8 mouse cellular contexts compared by ENCODE assay signal in genomic region chr9:107632478-107632877, GRCm38 (mm10). TPM values are rescaled to one million over a fixed set of nuclear protein-coding genes. Genes with fewer than 3 reads are reported as not detected.
DNase-seq lines count a peak whose midpoint lies in the region; ATAC-seq and TF ChIP-seq lines count a peak whose summit lies in the region.

No protein-coding gene starts in this region.

- no peak for ATAC-seq in kidney, postnatal 0 days (replicated peaks; ENCODE audit: low FRiP score, low read depth)

- H3K9ac ChIP-seq in kidney, postnatal 0 days (ENCODE audit: low read depth, low read length) = peak overlapping the region; percentile 91

- no peak for TF ChIP-seq POLR2A in bone marrow macrophage, adult 2 months (IDR thresholded peaks at IDR 0.05; ENCODE audit: borderline replicate concordance, low read depth, low read length)
- TF ChIP-seq POLR2A in testis, adult 2 months (IDR thresholded peaks at IDR 0.05; ENCODE audit: control insufficient read depth, low read depth, low read length) = no peak

- peak overlapping the region; percentile 87 for H3K27ac ChIP-seq in left cerebral cortex, adult 2 months
- H3K27ac ChIP-seq in bone marrow macrophage, adult 2 months (ENCODE audit: insufficient read depth, low read depth, low read length) = peak overlapping the region; percentile 88
- peak overlapping the region; percentile 92 for H3K27ac ChIP-seq in kidney, postnatal 0 days
- peak overlapping the region; percentile 99 for H3K27ac ChIP-seq in testis, adult 2 months (ENCODE audit: control insufficient read depth, insufficient read depth, low read depth, low read length)

- H3K4me1 ChIP-seq in bone marrow macrophage, adult 2 months (ENCODE audit: control insufficient read depth, insufficient read depth, low read length) = peaks cover 51% of the 10 kb centered on the region
- peaks cover 49% of the 10 kb centered on the region for H3K4me1 ChIP-seq in kidney, postnatal 0 days (replicated peaks; ENCODE audit: insufficient read depth, low read length)
- peaks cover 49% of the 10 kb centered on the region for H3K4me1 ChIP-seq in testis, adult 2 months (ENCODE audit: control insufficient read depth, insufficient read depth, low read length)

- H3K9me3 ChIP-seq in kidney, postnatal 0 days (replicated peaks; ENCODE audit: low read length) = no peaks in the 10 kb centered on the region

- peak overlapping the region; percentile 84 for H3K4me3 ChIP-seq in left cerebral cortex, adult 2 months
- H3K4me3 ChIP-seq in bone marrow macrophage, adult 2 months (ENCODE audit: insufficient read depth, low read length) = peak overlapping the region; percentile 85
- peak overlapping the region; percentile 72 for H3K4me3 ChIP-seq in kidney, postnatal 0 days (replicated peaks; ENCODE audit: low read depth, low read length)
- H3K4me3 ChIP-seq in testis, adult 2 months (ENCODE audit: control insufficient read depth, low read depth, low read length) = peak overlapping the region; percentile 91

- TF ChIP-seq CTCF in left cerebral cortex, adult 2 months (IDR thresholded peaks at IDR 0.05) = no peak
- TF ChIP-seq CTCF in bone marrow macrophage, adult 2 months (IDR thresholded peaks at IDR 0.05; ENCODE audit: low read depth, low read length) = no peak
- TF ChIP-seq CTCF in kidney, postnatal 0 days (IDR thresholded peaks at IDR 0.05; ENCODE audit: low read depth) = no peak
- no peak for TF ChIP-seq CTCF in testis, adult 2 months (IDR thresholded peaks at IDR 0.05; ENCODE audit: control insufficient read depth, insufficient read depth, insufficient replicate concordance, low read depth, low read length)

- intact Hi-C loops in left cerebral cortex, adult 2 months (cut with DNase I) = no loop called here

- no peaks in the 10 kb centered on the region for H3K36me3 ChIP-seq in kidney, postnatal 0 days (ENCODE audit: insufficient read depth, low read length)
- H3K36me3 ChIP-seq in testis, adult 2 months (ENCODE audit: control insufficient read depth, insufficient read depth, low read length) = no peaks in the 10 kb centered on the region

- peak in 1 of 2 experiments; percentile 50 for DNase-seq in left cerebral cortex, adult 2 months (ENCODE audit: extremely low spot score in 1 of 2, low spot score in 2 of 2)
- no peak for DNase-seq in left cerebral cortex, adult 11 months (ENCODE audit: low spot score)
- DNase-seq in heart, adult 9 months (ENCODE audit: low spot score in 2 of 2) = peak; percentile 78 to 79
- no peak for DNase-seq in kidney, postnatal 0 days (ENCODE audit: low spot score)
- DNase-seq in lung, postnatal 4 days = peak; percentile 76 to 83
- DNase-seq in urinary bladder, postnatal 25 days (ENCODE audit: low spot score) = no peak

- H3K27me3 ChIP-seq in kidney, postnatal 0 days (ENCODE audit: insufficient read depth, low read length) = no peaks in the 10 kb centered on the region
- no peaks in the 10 kb centered on the region for H3K27me3 ChIP-seq in testis, adult 2 months (ENCODE audit: control insufficient read depth, insufficient read depth, low read length)

- WGBS in kidney, postnatal 0 days = 48% methylated on average over 6 of the region's 6 CpGs

- peak overlapping the region; percentile 98 for H3K4me2 ChIP-seq in kidney, postnatal 0 days (ENCODE audit: low read length)

RNA-seq across cellular contexts. Expression of gene Gnai2, which starts 2.7 kb away (rescaled TPM):
- 100 to 1,000 TPM; 201 to 213 TPM for total RNA-seq in left cerebral cortex, adult 2 months (2021)
- polyA plus RNA-seq in bone marrow macrophage, adult 2 months (2012; ENCODE audit: insufficient read depth, insufficient read length, missing spikeins) = 994 and 1,017 TPM in 2 replicates
- 351 and 359 TPM in 2 replicates for polyA plus RNA-seq in kidney, postnatal 0 days (2015; fragmentation: Nextera tagmentation; extraction: Ambion mirVana)
- polyA plus RNA-seq in testis, adult 2 months (2012; rRNA removed) = 87.7 and 103 TPM in 2 replicates

RNA-seq across cellular contexts. Expression of gene Sema3b, which starts 23.4 kb away (rescaled TPM):
- total RNA-seq in left cerebral cortex, adult 2 months (2021) = 1 to 10 TPM; 3.3 to 4.1 TPM
- not detected in 2 replicates for polyA plus RNA-seq in bone marrow macrophage, adult 2 months (2012; ENCODE audit: insufficient read depth, insufficient read length, missing spikeins)
- polyA plus RNA-seq in kidney, postnatal 0 days (2015; fragmentation: Nextera tagmentation; extraction: Ambion mirVana) = 30.5 and 33.3 TPM in 2 replicates
- 2.1 and 4.1 TPM in 2 replicates for polyA plus RNA-seq in testis, adult 2 months (2012; rRNA removed)

RNA-seq across cellular contexts. Expression of gene Slc38a3, which starts 36.9 kb away (rescaled TPM):
- 10 to 100 TPM; 74.7 to 76.2 TPM for total RNA-seq in left cerebral cortex, adult 2 months (2021)
- polyA plus RNA-seq in bone marrow macrophage, adult 2 months (2012; ENCODE audit: insufficient read depth, insufficient read length, missing spikeins) = not detected in 2 replicates
- polyA plus RNA-seq in kidney, postnatal 0 days (2015; fragmentation: Nextera tagmentation; extraction: Ambion mirVana) = 12.9 and 14.7 TPM in 2 replicates
- polyA plus RNA-seq in testis, adult 2 months (2012; rRNA removed) = 0.10 and 0.32 TPM in 2 replicates

RNA-seq across cellular contexts. Expression of gene Ifrd2, which starts 45.0 kb away (rescaled TPM):
- 10 to 100 TPM; 10.5 to 10.9 TPM for total RNA-seq in left cerebral cortex, adult 2 months (2021)
- 8.2 and 8.6 TPM in 2 replicates for polyA plus RNA-seq in bone marrow macrophage, adult 2 months (2012; ENCODE audit: insufficient read depth, insufficient read length, missing spikeins)
- 28.9 and 29.9 TPM in 2 replicates for polyA plus RNA-seq in kidney, postnatal 0 days (2015; fragmentation: Nextera tagmentation; extraction: Ambion mirVana)
- polyA plus RNA-seq in testis, adult 2 months (2012; rRNA removed) = 16.4 and 20.5 TPM in 2 replicates

RNA-seq across cellular contexts. Expression of gene Gnat1, which starts 47.0 kb away (rescaled TPM):
- under 1 TPM in 1 of 2 experiments, not detected in 1; 0.18 TPM for total RNA-seq in left cerebral cortex, adult 2 months (2021)
- polyA plus RNA-seq in bone marrow macrophage, adult 2 months (2012; ENCODE audit: insufficient read depth, insufficient read length, missing spikeins) = not detected in 2 replicates
- 0.89 and 1.2 TPM in 2 replicates for polyA plus RNA-seq in kidney, postnatal 0 days (2015; fragmentation: Nextera tagmentation; extraction: Ambion mirVana)
- polyA plus RNA-seq in testis, adult 2 months (2012; rRNA removed) = 0.05 and 0.12 TPM in 2 replicates

Comparison
In these comparisons a context has a peak if more than half of its experiments do, and no peak if none do; other contexts are left out.
1. DNase-seq: peak in heart, adult 9 months (2 of 2) and lung, postnatal 4 days (2 of 2); none in left cerebral cortex, adult 11 months (single experiment), kidney, postnatal 0 days (single experiment) and urinary bladder, postnatal 25 days (single experiment).
2. RNA of gene Slc38a3, which starts 36.9 kb away (polyA plus RNA-seq): 12.9 to 14.7 TPM in kidney, postnatal 0 days; 0.10 to 0.32 TPM in testis, adult 2 months and not detected in bone marrow macrophage, adult 2 months; every median in the first group is over 10 times any median in the second.
3. Peak in every context shown above with its lines, with median percentiles within 50 percentile points of each other: H3K27ac ChIP-seq and H3K4me3 ChIP-seq.